Mouse (Mus musculus) megakaryocyte-erythroid progenitor cell, adult 5-6 weeks (primary cell): ENCODE data around the gene Ndufs2. TPM values are rescaled to one million over a fixed set of nuclear protein-coding genes. Genes with fewer than 3 reads are reported as not detected.

ENCODE experiments used
- ATAC-seq: replicated peaks from 2 replicates; pipeline ENCODE4 v1.8.0; 2016; ENCODE audit warnings: mild to moderate bottlenecking, inconsistent platforms; ENCODE audit not compliant: severe bottlenecking, poor library complexity, low FRiP score, low TSS enrichment
- total RNA-seq, 2 experiments: library from RNA; stranded (forward) in 1 of 2; stranded (reverse) in 1 of 2; fragments of 200-1000, 215-1000 nt in 1 of 2; fragments of >200 nt in 1 of 2; fragmentation: Nextera tagmentation in 1 of 2; gene quantifications; 2 replicates each; pipeline ENCODE4 v1.2.3; 2014 to 2017

Ndufs2 gene
- total RNA-seq, 2 experiments from 2014 or later, result 280 to 313 TPM

DNA sequence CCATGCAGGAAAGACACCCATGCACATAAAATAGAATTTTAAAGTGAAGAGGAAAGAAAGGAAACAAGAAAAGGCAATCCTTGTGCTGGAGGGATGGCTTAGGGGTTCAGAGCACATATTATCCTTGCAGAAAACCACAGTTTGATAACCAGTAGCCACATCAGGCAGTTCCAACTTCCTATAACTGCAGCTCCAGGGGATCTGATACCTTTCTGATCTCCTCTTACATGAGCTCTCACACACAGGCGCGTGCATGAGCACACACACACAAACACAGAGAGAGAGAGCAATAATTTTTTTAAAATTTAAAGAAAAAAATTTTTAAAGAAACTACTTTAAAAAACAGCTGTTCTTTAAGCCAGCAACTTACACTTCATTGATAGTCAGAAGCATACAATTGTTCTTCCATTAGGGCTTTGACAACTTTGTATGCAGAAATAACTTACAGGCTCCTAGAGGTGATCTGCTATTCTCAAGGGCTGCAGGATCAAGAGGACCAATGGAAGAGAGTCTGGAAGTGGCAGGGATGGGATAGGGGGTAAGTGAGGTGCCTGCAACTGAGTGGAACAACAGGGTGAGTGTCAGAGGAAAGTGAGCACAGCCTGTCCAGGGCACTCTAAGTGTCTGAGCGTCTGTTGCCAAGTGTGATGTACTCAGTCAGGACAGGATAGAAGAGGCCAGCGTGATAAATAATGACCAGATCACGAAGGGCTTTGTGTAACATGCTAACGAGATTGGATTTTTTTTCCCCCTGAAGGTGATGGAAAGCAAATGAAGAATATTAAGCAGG, 45.3 kb downstream of the Ndufs2 start:
- ATAC-seq, result no peak

GRCm38 (mm10) chr1:171204249-171204644, 46.9 kb downstream of the Ndufs2 start:
- ATAC-seq, result no peak

- no peak for ATAC-seq
Observed at GRCm38 (mm10) chr1:171203471-171204248, 47.5 kb downstream of the Ndufs2 start.

GRCm38 (mm10) chr1:171200769-171201168, 50.4 kb downstream of the Ndufs2 start:
- no peak for ATAC-seq

GRCm38 (mm10) chr1:171199532-171199931, 51.7 kb downstream of the Ndufs2 start:
- ATAC-seq, result no peak

DNA sequence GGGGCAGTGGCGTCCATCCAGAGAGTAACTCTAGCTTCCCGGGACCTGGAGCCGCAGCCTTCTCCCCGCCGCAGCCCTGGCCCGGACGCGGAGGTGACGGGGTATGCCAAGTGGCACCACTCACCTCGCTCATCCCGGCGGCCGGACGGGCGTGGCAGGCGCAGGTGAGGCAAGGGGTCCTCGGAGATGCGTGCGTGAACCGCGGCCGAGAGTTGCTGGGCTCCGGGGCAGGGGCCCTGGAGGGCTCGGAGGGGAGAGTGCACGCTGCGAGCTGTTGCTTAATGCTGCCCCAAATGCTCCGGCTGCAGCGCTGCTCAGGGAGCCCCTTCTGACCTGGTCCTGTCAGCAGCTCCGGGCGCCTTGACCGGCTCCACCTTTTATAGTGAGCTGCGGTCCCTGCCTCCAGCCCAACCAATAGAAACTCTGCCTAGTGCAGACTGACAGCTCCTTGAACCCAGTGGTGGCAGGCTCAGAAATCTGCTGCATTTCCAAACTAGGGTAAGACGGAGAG, 55.2 kb downstream of the Ndufs2 start, which contains the start of gene Pcp4l1:
Pcp4l1 (minus strand) TSS at position 382 of the 511 bp plus-strand sequence.
- peak; percentile 85 for ATAC-seq

DNA sequence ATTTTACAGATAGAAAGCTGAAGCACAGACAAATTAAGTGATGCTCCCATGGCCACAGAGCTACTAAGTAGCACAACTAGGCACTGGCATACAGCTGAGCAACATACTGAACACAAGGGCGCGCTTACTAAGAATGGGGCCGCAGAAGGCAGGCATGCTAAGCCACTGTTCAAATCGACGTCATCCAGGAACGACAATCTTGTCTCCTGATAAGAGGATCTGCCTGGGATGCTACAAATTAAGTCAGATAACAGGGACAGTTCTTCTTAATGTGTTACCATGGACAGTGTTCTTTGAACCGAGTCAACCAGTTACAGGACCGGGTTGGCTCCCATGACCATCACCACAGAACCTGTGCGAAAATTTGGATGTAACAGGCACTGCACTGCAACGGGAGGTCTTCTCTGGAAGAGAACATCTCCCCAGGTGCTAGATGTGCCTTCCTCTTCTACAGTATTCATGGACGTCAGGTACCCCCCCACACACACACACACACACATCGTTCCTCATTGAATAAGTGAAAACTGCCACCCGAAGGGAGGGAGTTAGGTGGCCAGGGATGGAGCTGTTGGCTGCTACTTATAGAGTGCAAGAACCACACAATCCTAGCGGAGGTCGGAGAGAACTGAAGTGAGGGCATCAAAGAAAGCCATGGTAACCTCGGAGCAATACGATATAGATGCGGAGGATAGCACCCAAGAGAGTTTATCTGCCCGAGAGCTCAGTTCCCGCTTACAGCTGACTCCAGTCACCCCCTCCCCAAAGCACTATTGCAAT, 56.0 kb downstream of the Ndufs2 start:
- peak; percentile 39; the same call in 1 of the 2 replicates for ATAC-seq

DNA sequence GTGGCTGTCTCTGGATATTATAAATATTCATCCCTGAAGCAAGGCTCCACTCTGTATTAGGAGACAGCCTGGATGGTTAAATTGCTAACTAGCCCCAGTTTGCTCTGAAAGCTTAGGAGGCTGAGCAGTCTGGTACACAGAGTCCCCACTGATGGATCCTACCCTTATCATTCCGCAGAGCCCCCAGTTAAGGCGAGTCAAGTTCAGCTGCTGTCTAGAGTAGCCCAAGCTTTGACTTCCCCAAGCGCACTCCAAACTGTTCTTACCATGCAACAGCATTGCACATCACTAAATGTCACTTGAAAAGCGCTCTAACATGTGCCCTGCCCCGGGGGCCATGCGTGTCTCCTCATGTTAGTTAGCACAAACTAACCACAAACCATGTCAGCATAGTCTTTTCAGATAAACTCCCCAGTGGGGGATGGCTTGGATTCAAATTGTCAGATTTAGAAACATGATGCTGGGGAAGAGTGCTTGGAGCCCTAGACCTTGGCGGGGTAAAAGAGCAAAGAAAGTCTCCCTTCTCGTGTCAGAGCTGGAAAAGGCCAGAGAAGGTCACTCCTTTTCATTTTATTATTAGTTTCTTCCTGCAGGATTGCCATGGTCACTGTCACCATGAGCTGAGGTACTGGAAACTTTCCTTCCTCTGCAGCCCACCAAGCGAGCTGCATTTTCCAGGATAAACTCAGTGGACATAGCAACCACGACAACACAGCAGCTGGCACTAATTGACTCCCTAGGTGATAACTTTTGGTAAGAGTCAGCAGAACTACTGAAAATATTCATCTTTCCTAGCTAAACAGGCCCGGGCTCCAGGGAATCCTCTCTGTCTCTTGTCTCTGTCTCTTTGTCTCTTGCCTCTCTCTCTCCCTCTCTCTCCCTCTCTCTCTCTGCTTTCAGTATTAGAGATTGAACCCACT, 57.0 kb downstream of the Ndufs2 start:
- no peak for ATAC-seq

DNA sequence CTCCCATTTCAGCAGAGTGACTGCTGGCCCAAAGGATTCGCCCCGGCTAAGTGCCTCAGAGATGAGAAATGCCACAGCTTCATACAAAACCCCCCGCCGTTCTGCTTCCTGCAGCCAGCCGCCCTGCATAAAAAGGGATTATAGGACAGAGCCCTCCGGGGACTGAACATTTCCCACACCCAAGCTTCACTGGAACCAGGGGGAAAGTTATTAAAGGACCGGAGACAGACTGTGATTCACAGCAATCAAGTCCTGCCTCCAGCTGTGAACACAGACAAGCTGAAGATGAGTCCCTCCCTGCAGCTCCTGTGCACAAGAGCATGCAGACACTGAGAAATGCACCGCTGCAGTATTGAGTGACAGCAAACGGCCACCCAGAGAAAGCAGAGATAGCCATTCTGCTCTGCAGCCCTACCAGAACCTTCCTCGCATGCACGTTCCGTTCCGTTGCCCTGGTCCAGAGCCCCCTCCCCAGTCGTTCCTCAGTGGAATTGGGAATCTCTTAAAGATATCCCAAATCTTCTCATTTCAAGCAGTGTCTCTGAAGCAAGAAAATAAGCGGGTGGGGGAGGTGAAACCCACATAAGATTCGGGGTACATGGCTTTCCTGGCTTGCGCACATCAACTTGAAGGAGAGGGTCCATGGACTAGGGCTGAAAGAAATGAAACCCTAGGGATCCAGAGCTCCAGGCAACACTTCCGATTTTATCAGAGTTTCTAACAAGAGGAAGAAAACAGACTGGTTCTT, 57.9 kb downstream of the Ndufs2 start:
- ATAC-seq, result no peak

- no peak for ATAC-seq
Observed at GRCm38 (mm10) chr1:171192283-171192682, 58.9 kb downstream of the Ndufs2 start.

GRCm38 (mm10) chr1:171190832-171191231, 60.4 kb downstream of the Ndufs2 start:
- no peak for ATAC-seq

DNA sequence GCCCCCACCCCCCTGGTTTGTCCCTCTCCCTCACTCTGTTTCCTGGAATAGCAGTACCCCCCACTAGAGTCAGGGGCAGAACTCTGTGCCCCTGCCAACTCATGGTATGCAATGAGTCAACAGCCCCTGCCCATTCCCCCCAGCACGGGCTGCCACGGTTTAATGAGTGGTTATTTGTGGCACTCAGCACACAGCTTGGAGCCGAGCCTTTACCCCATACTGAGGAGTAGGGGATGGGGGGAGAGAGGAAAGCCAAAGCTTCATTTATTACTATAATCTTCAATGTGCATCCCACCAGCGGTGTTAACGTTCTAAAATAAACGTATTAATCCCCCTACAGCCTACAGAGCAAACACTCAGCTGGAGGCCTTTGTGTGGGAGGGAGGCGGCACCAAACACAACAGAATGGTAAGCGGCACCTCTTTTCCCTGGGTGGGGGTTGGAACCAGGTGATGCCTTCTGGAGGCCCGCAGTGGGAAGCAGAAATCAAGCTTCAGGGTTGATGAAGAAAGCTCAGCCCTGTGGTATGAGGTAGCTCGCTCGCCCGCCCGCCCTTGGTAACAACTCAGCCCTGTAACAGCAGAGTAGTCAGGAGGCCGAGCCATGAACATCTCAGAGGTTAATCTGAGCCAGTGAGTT, 61.6 kb downstream of the Ndufs2 start:
- no peak for ATAC-seq

DNA sequence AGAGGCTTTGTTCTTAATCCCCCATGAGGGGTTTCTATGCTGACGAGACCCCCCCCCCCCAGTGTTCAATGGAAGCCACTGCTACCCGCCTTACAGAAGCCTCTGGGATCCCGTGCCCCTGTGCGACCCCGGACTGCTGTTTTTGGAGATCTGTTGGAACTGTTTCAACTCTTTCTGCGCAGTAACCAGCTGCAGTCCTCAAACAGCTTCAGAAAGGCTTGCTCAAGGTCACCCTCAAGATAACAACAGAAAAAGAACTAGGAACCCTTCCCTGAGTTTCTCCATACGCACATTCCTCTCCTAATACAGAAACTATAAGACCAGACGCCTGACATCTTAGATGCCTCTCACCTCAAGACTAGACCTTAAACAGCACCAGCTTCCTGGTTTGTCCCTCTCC, 62.1 kb downstream of the Ndufs2 start:
- no peak for ATAC-seq

- ATAC-seq, result no peak
Observed at GRCm38 (mm10) chr1:171187851-171188700, 63.1 kb downstream of the Ndufs2 start.

GRCm38 (mm10) chr1:171185655-171186054, 65.5 kb downstream of the Ndufs2 start:
- no peak for ATAC-seq
